Mouse (Mus musculus) olfactory bulb, adult 2 months (tissue): ENCODE measurements around the gene Men1.

Experiments used
- CTCF ChIP-seq: fragments of 200-500 bp; IDR thresholded peaks from 2 replicates; pipeline ENCODE4 v1.5.1; 2012; ENCODE audit warnings: low read depth, mild to moderate bottlenecking, low read length, moderate library complexity; ENCODE audit not compliant: insufficient read depth
- POLR2A ChIP-seq: fragments of 200-500 bp; IDR thresholded peaks from 2 replicates; pipeline ENCODE4 v1.6.1; 2012; ENCODE audit warnings: mild to moderate bottlenecking, low read depth, low read length, moderate library complexity; ENCODE audit not compliant: insufficient read depth

GRCm38 (mm10) chr19:6321786-6322621 is 12.8 kb upstream of the Men1 start:
- TF ChIP-seq CTCF (no peak), POLR2A (no peak)
